Mouse (Mus musculus) lung, embryonic 16.5 days (tissue): Measurements from ENCODE around the gene Olfr640. TPM values are rescaled to one million over a fixed set of nuclear protein-coding genes. Genes with fewer than 3 reads are reported as not detected.

ENCODE experiments used
- ATAC-seq: fragments of 200-750 bp; cut with Nextera tagmentation; 2 replicates; pipeline ENCODE4 v1.8.0; 2017; ENCODE audit warnings: low read depth, mild to moderate bottlenecking, moderate library complexity
- H3K27ac ChIP-seq: fragments of 300-500 bp; sonication (generic); 2 replicates; pipeline ENCODE4 v1.5.1; 2014; ENCODE audit warnings: mild to moderate bottlenecking, control low read depth, low read length
- H3K27me3 ChIP-seq: fragments of 300-500 bp; sonication (generic); 2 replicates; pipeline ENCODE4 v1.6.1; 2014; ENCODE audit warnings: low read depth, low read length, mixed read lengths; ENCODE audit not compliant: control insufficient read depth, insufficient read depth
- H3K36me3 ChIP-seq: fragments of 300-500 bp; sonication (generic); 2 replicates; pipeline ENCODE4 v1.6.1; 2014; ENCODE audit warnings: low read length; ENCODE audit not compliant: control insufficient read depth, insufficient read depth
- H3K4me1 ChIP-seq: fragments of 300-500 bp; sonication (generic); replicated peaks from 2 replicates; pipeline ENCODE4 v1.6.1; 2014; ENCODE audit warnings: low read length, mixed read lengths; ENCODE audit not compliant: control insufficient read depth, insufficient read depth
- H3K4me2 ChIP-seq: fragments of 300-500 bp; sonication (generic); 2 replicates; pipeline ENCODE4 v1.6.1; 2014; ENCODE audit warnings: low read depth, low read length, control low read depth
- H3K4me3 ChIP-seq: fragments of 300-500 bp; sonication (generic); 2 replicates; pipeline ENCODE4 v1.5.1; 2014; ENCODE audit warnings: mild to moderate bottlenecking, low read length, control low read depth
- H3K9ac ChIP-seq: fragments of 300-500 bp; sonication (generic); 2 replicates; pipeline ENCODE4 v1.6.1; 2014; ENCODE audit warnings: low read length, control low read depth
- H3K9me3 ChIP-seq: fragments of 300-500 bp; sonication (generic); 2 replicates; pipeline ENCODE4 v1.6.1; 2016; ENCODE audit warnings: low read length; ENCODE audit not compliant: control insufficient read depth
- WGBS: fragments of 180-500 bp; shearing (Covaris S2); extraction: QIAGEN DNeasy Blood & Tissue Kit; methylation state at CpG from one replicate; pipeline ENCODE4 v1.1.7; 2014; 5-methylcytosine and 5-hydroxymethylcytosine counted together
- polyA plus RNA-seq: library from polyadenylated mRNA; unstranded; fragments of >200 nt; fragmentation: Nextera tagmentation; extraction: Ambion mirVana; gene quantifications from 2 replicates; pipeline ENCODE4 v1.2.1, GENCODE M21; 2015

Olfr640 gene
- polyA plus RNA-seq, 1 experiment from 2014 or later = not detected

GRCm38 (mm10) chr7:104017203-104017602 lies 8.2 kb downstream of the Olfr640 start, which contains the start of gene Olfr639:
Olfr639 (minus strand) TSS chr7:104017303.
- Histone ChIP-seq H3K9me3 (no peaks in the 10 kb centered on the region), H3K27me3 (no peaks in the 10 kb centered on the region), H3K9ac (no peak within 1 kb of the TSS), H3K4me3 (no peak within 1 kb of the TSS), H3K36me3 (no peaks in the 10 kb centered on the region), H3K4me2 (no peak within 1 kb of the TSS), H3K27ac (no peak within 1 kb of the TSS), H3K4me1 (no peaks in the 10 kb centered on the region)
- ATAC-seq = no peak

- no peak overlapping the region for H3K4me2 ChIP-seq
- H3K4me3 ChIP-seq = no peak overlapping the region
- no peaks in the 10 kb centered on the region for H3K36me3 ChIP-seq
- no peak overlapping the region for H3K27ac ChIP-seq
- no peak overlapping the region for H3K9ac ChIP-seq
- H3K27me3 ChIP-seq = no peaks in the 10 kb centered on the region
- ATAC-seq = no peak
- H3K4me1 ChIP-seq = no peaks in the 10 kb centered on the region
- H3K9me3 ChIP-seq = no peaks in the 10 kb centered on the region
These were observed 26.2 kb downstream of the Olfr640 start for GRCm38 (mm10) chr7:103999124-103999523.

- H3K4me1 ChIP-seq = no peaks in the 10 kb centered on the region
These were observed 26.9 kb downstream of the Olfr640 start, which contains the start of gene Olfr638 for GRCm38 (mm10) chr7:103998446-103998845. Olfr638 (plus strand) TSS chr7:103998746.

GRCm38 (mm10) chr7:103971782-103972181 lies 53.6 kb downstream of the Olfr640 start:
- ATAC-seq = no peak

More at GRCm38 (mm10) chr7:103998446-103998845, 26.9 kb downstream of the Olfr640 start, which contains the start of gene Olfr638:
- Histone ChIP-seq H3K27ac (no peak within 1 kb of the TSS), H3K36me3 (no peaks in the 10 kb centered on the region), H3K4me3 (no peak within 1 kb of the TSS), H3K9me3 (no peaks in the 10 kb centered on the region), H3K4me2 (no peak within 1 kb of the TSS), H3K27me3 (no peaks in the 10 kb centered on the region), H3K9ac (no peak within 1 kb of the TSS)
- ATAC-seq = no peak

GRCm38 (mm10) chr7:103970852-103971251 lies 54.5 kb downstream of the Olfr640 start, which contains the start of gene Olfr635:
Olfr635 (plus strand) TSS chr7:103971152.
- no peak for ATAC-seq
- Histone ChIP-seq H3K9ac (no peak within 1 kb of the TSS), H3K4me3 (no peak within 1 kb of the TSS), H3K4me1 (no peaks in the 10 kb centered on the region), H3K27ac (no peak within 1 kb of the TSS), H3K9me3 (no peaks in the 10 kb centered on the region), H3K27me3 (no peaks in the 10 kb centered on the region), H3K4me2 (no peak within 1 kb of the TSS), H3K36me3 (no peaks in the 10 kb centered on the region)
- 59% methylated on average over 1 of the region's 1 CpGs for WGBS

More at GRCm38 (mm10) chr7:103971782-103972181, 53.6 kb downstream of the Olfr640 start:
- Histone ChIP-seq H3K36me3 (no peaks in the 10 kb centered on the region), H3K9ac (no peak overlapping the region), H3K9me3 (no peaks in the 10 kb centered on the region), H3K4me2 (no peak overlapping the region), H3K4me3 (no peak overlapping the region), H3K27me3 (no peaks in the 10 kb centered on the region), H3K27ac (no peak overlapping the region), H3K4me1 (no peaks in the 10 kb centered on the region)
- WGBS = 51% methylated on average over 1 of the region's 1 CpGs

Other genes starting within 250 kb of the Olfr640 start
- not detected in 2 replicates for gene Olfr68, start 245.9 kb downstream of the Olfr640 start, polyA plus RNA-seq
- not detected in 2 replicates for gene Olfr67, start 233.8 kb downstream of the Olfr640 start, polyA plus RNA-seq
- 4,593 and 5,475 TPM in 2 replicates for gene Hbb-bt, start 211.6 kb downstream of the Olfr640 start, polyA plus RNA-seq
- 15,216 and 18,375 TPM in 2 replicates for gene Hbb-bs, start 197.5 kb downstream of the Olfr640 start, polyA plus RNA-seq
- not detected in 2 replicates for gene Hbb-bh2, start 185.1 kb downstream of the Olfr640 start, polyA plus RNA-seq
- gene Hbb-bh1, start 182.4 kb downstream of the Olfr640 start, polyA plus RNA-seq = 2.2 and 2.4 TPM in 2 replicates
- 176 and 183 TPM in 2 replicates for gene Hbb-y, start 172.4 kb downstream of the Olfr640 start, polyA plus RNA-seq
- gene Olfr66, start 139.3 kb downstream of the Olfr640 start, polyA plus RNA-seq = not detected in 2 replicates
- gene Olfr64, start 131.1 kb downstream of the Olfr640 start, polyA plus RNA-seq = not detected in 2 replicates
- not detected in 2 replicates for gene Olfr65, start 122.1 kb downstream of the Olfr640 start, polyA plus RNA-seq
- not detected in 2 replicates for gene Olfr631, start 96.7 kb downstream of the Olfr640 start, polyA plus RNA-seq
- not detected in 2 replicates for gene Olfr632, start 91.2 kb downstream of the Olfr640 start, polyA plus RNA-seq
- not detected in 2 replicates for gene Olfr633, start 81.1 kb downstream of the Olfr640 start, polyA plus RNA-seq
- gene Olfr635, start 54.4 kb downstream of the Olfr640 start, polyA plus RNA-seq = not detected in 2 replicates
- gene Olfr638, start 26.8 kb downstream of the Olfr640 start, polyA plus RNA-seq = not detected in 2 replicates
- gene Olfr639, start 8.3 kb downstream of the Olfr640 start, polyA plus RNA-seq = not detected in 2 replicates
- gene Olfr641, start 9.9 kb upstream of the Olfr640 start, polyA plus RNA-seq = not detected in 2 replicates
- gene Olfr642, start 27.1 kb upstream of the Olfr640 start, polyA plus RNA-seq = not detected in 2 replicates
- not detected in 2 replicates for gene 4930516K23Rik, start 35.9 kb upstream of the Olfr640 start, polyA plus RNA-seq
- not detected in 2 replicates for gene Olfr644, start 46.3 kb upstream of the Olfr640 start, polyA plus RNA-seq
- gene Olfr645, start 59.9 kb upstream of the Olfr640 start, polyA plus RNA-seq = not detected in 2 replicates
- not detected in 2 replicates for gene Olfr646, start 79.3 kb upstream of the Olfr640 start, polyA plus RNA-seq
- not detected in 2 replicates for gene Ubqln5, start 104.3 kb upstream of the Olfr640 start, polyA plus RNA-seq
- gene Olfr643, start 111.8 kb upstream of the Olfr640 start, polyA plus RNA-seq = not detected in 2 replicates
- gene Ubqln3, start 117.7 kb upstream of the Olfr640 start, polyA plus RNA-seq = not detected in 2 replicates
- gene Ubqlnl, start 125.0 kb upstream of the Olfr640 start, polyA plus RNA-seq = not detected in 2 replicates
- 0.20 TPM in 1 of 2 replicates, not detected in the other for gene Olfm5, start 139.3 kb upstream of the Olfr640 start, polyA plus RNA-seq
- 0.16 and 0.21 TPM in 2 replicates for gene Olfr648, start 157.8 kb upstream of the Olfr640 start, polyA plus RNA-seq
- gene Olfr649, start 170.4 kb upstream of the Olfr640 start, polyA plus RNA-seq = not detected in 2 replicates
- 0.74 and 1.4 TPM in 2 replicates for gene Trim6, start 193.2 kb upstream of the Olfr640 start, polyA plus RNA-seq
- gene Trim34a, start 218.9 kb upstream of the Olfr640 start, polyA plus RNA-seq = 2.6 and 3.8 TPM in 2 replicates